Mouse (Mus musculus) B cell, adult 2 months (primary cell): ENCODE results near the gene Tmem98.

Experiments used
- DNase-seq, 2 experiments: peaks; one replicate each; pipeline ENCODE4 v3.0.0; 2022

Gene Tmem98

DNA sequence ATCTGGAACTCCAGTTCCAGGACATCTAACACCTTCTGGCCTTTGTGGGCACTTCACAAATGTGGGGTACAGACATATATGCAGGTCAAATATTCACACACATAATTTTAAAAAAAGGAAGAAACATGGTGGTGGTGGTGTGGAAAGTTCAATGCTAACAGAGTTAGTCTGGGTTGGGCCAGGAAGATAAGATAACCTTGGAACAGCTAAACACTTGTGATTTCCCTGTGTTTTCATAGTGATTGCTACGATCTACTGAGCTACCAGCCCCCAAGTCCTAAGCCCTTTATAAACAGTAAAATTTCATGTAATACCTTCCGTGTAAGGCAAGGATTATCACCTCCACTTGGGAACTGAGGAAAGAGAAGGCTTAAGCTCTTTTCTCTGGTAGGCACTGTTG is 46.9 kb downstream of the Tmem98 start:
- no peak for DNase-seq

DNA sequence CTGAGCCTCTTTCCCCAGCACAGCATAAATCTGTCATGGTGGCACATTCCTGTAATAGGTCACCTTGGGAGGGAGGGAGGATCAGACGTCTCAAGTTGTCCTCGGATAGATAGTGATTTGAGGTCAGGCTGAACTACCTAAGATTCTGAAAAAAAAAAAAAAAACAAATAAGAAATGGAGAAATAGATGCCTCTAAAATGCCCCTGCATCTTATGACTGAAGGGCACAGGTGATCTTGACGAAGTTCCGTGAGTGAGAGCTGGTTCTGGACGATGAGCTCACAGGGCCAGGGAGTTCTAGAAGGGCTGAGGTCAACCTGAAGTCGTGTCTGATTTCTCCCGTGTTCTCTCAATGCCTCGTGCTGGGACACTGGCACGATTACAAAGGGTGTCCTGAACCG is 48.1 kb downstream of the Tmem98 start, which contains the start of gene Spaca3:
TSS of gene Spaca3 (plus strand) at position 301 of the 400 bp plus-strand sequence.
- DNase-seq, result no peak

DNA sequence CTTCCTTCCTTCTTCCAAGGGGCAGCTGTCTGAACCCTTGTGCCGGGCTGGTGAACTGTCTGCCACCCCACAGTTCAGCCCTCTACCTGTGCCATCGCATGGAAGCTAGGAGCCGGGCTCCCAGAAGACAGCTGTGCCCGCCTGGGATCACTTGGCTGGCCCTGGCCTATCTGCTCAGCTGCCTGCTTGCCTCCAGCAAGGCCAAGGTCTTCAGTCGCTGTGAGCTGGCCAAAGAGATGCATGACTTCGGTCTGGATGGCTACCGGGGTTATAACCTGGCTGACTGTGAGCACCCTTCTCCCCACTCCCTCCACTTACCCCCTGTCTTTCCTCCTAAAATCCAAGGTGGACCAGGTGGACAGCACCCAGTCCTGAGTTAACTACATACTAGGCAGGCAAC is 53.0 kb downstream of the Tmem98 start:
- DNase-seq, result no peak

DNA sequence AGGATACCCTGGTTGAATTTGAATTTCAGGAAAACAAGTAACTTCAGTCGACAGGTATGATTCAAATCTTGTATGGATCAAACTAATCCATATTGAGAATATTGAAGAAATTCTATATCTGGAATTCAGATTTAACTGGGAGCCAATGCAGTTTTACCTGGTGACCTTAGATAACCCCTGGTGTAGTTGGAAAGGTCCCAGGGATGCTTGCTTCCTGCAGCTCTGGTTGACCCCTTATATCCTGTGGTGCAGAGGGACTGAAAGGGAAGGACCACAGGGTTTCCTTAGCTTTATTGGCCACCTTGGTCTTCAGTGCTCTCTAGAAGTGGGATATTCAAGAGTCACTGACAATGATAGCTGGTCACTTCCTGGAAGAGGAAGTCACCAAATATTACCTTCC is 58.1 kb downstream of the Tmem98 start:
- no peak for DNase-seq
